Mouse (Mus musculus): ENCODE data around the gene Slc35e3.
"Not testable (repeated sequence)": the region's sequence is repeated elsewhere in the genome, so short reads cannot be mapped to it uniquely, and the experiment has no call there.

Slc35e3 gene

GRCm38 (mm10) chr10:117733626-117734025 is 12.5 kb downstream of the Slc35e3 start:
- not testable (repeated sequence) for DNase-seq (ENCODE audit: low spot score in 2 of 2)

GRCm38 (mm10) chr10:117732962-117733592 is 13.1 kb downstream of the Slc35e3 start:
- DNase-seq (ENCODE audit: low spot score in 2 of 2), result no peak

- DNase-seq (ENCODE audit: low spot score in 2 of 2), result no peak
Measured at GRCm38 (mm10) chr10:117732184-117732583, 14.0 kb downstream of the Slc35e3 start.

- peak; percentile 21 to 40 for DNase-seq (ENCODE audit: low spot score in 2 of 2)
Measured at GRCm38 (mm10) chr10:117731244-117732101, 14.7 kb downstream of the Slc35e3 start.

- DNase-seq (ENCODE audit: low spot score in 2 of 2), result no peak
Measured at GRCm38 (mm10) chr10:117730637-117731203, 15.4 kb downstream of the Slc35e3 start.

GRCm38 (mm10) chr10:117730140-117730539 is 16.0 kb downstream of the Slc35e3 start:
- no peak for DNase-seq (ENCODE audit: low spot score in 2 of 2)

GRCm38 (mm10) chr10:117729139-117729814 is 16.9 kb downstream of the Slc35e3 start:
- DNase-seq (ENCODE audit: low spot score in 2 of 2), result no peak

- DNase-seq (ENCODE audit: low spot score in 2 of 2), result no peak
Measured at GRCm38 (mm10) chr10:117728574-117728973, 17.6 kb downstream of the Slc35e3 start.

- no peak for DNase-seq (ENCODE audit: low spot score in 2 of 2)
Measured at GRCm38 (mm10) chr10:117727518-117728110, 18.6 kb downstream of the Slc35e3 start.

- DNase-seq (ENCODE audit: low spot score in 2 of 2), result no peak
Measured at GRCm38 (mm10) chr10:117726888-117727385, 19.2 kb downstream of the Slc35e3 start.

- no peak for DNase-seq (ENCODE audit: low spot score in 2 of 2)
Measured at GRCm38 (mm10) chr10:117726350-117726749, 19.8 kb downstream of the Slc35e3 start.

GRCm38 (mm10) chr10:117725671-117726070 is 20.5 kb downstream of the Slc35e3 start:
- DNase-seq (ENCODE audit: low spot score in 2 of 2), result no peak

- DNase-seq (ENCODE audit: low spot score in 2 of 2), result no peak
Measured at GRCm38 (mm10) chr10:117724804-117725361, 21.3 kb downstream of the Slc35e3 start.

GRCm38 (mm10) chr10:117724136-117724718 is 21.9 kb downstream of the Slc35e3 start:
- DNase-seq (ENCODE audit: low spot score in 2 of 2), result no peak

GRCm38 (mm10) chr10:117718161-117719119 is 27.7 kb downstream of the Slc35e3 start:
- DNase-seq (ENCODE audit: low spot score in 2 of 2), result no peak

- no peak for DNase-seq (ENCODE audit: low spot score in 2 of 2)
Measured at GRCm38 (mm10) chr10:117717583-117717982, 28.6 kb downstream of the Slc35e3 start.

- DNase-seq (ENCODE audit: low spot score in 2 of 2), result no peak
Measured at GRCm38 (mm10) chr10:117716686-117717085, 29.5 kb downstream of the Slc35e3 start.

- DNase-seq (ENCODE audit: low spot score in 2 of 2), result not testable (repeated sequence)
Measured at GRCm38 (mm10) chr10:117715654-117716053, 30.5 kb downstream of the Slc35e3 start.

GRCm38 (mm10) chr10:117714928-117715500 is 31.2 kb downstream of the Slc35e3 start:
- DNase-seq (ENCODE audit: low spot score in 2 of 2), result no peak
